Mouse (Mus musculus) CH12.LX (cell line): ENCODE measurements at regions not wholly inside any gene's neighbourhood (a gene's known extent, or its start where the extent isn't known, plus 50 kb on each side); places are given as distances from the start of the nearest gene placed in this dataset.

Experiments
- DNase-seq: peaks from one replicate; pipeline ENCODE4 v3.0.0-alpha.2; 2013; ENCODE audit errors: extremely low read depth
- H3K27ac ChIP-seq: 2 replicates; pipeline ENCODE4 v1.5.1; 2012; ENCODE audit warnings: low read depth, mild to moderate bottlenecking, control low read depth, moderate library complexity; ENCODE audit not compliant: insufficient read depth
- H3K27me3 ChIP-seq: replicated peaks from 2 replicates; pipeline ENCODE3; 2012; ENCODE audit warnings: inconsistent platforms
- H3K36me3 ChIP-seq, 2 experiments: replicated peaks in 1 of 2; 2 replicates each; pipeline versions ENCODE3 to v1.6.1; 2012; ENCODE audit warnings: inconsistent platforms in 1 of 2, low read length in 1 of 2, mild to moderate bottlenecking in 1 of 2, mixed read lengths in 1 of 2, moderate library complexity in 1 of 2; ENCODE audit not compliant: control insufficient read depth in 1 of 2, insufficient read depth in 1 of 2
- H3K4me1 ChIP-seq, 2 experiments: 2 replicates each; pipeline ENCODE4 v1.6.1; 2012; ENCODE audit warnings: inconsistent platforms in 1 of 2, moderate library complexity in 1 of 2; ENCODE audit not compliant: insufficient read depth in 2 of 2, control insufficient read depth in 1 of 2
- H3K4me2 ChIP-seq: 2 replicates; pipeline ENCODE4 v1.6.1; 2012; ENCODE audit warnings: low read depth, mild to moderate bottlenecking, control low read depth; ENCODE audit not compliant: poor library complexity, insufficient read depth, severe bottlenecking
- H3K4me3 ChIP-seq, 3 experiments: fragments of 150-350 bp in 1 of 3; sonication (generic) in 1 of 3; replicated peaks in 1 of 3; 2 replicates each; pipeline versions ENCODE3 to v1.5.1; 2011 to 2012; ENCODE audit warnings: low read depth in 2 of 3, low read length in 2 of 3, mild to moderate bottlenecking in 2 of 3, moderate library complexity in 2 of 3, control low read depth in 1 of 3, improper control_type of control experiment in 1 of 3, inconsistent platforms in 1 of 3, mixed read lengths in 1 of 3; ENCODE audit not compliant: poor library complexity in 1 of 3
- H3K79me2 ChIP-seq: replicated peaks from 2 replicates; pipeline ENCODE4 v1.6.1; 2012; ENCODE audit warnings: mild to moderate bottlenecking, moderate library complexity; ENCODE audit not compliant: control insufficient read depth, poor library complexity, insufficient read depth, severe bottlenecking; ENCODE audit errors: extremely low read depth
- H3K9ac ChIP-seq: 2 replicates; pipeline ENCODE4 v1.6.1; 2012; ENCODE audit warnings: low read depth, mild to moderate bottlenecking, control low read depth, moderate library complexity; ENCODE audit not compliant: insufficient read depth
- H3K9me3 ChIP-seq: replicated peaks from 2 replicates; pipeline ENCODE3; 2012; ENCODE audit warnings: low read length, inconsistent platforms, mixed read lengths
- CHD1 ChIP-seq: IDR thresholded peaks from 2 replicates; pipeline ENCODE4 v1.6.1; 2012; ENCODE audit warnings: low read depth, low read length, improper control_type of control experiment, inconsistent platforms
- CTCF ChIP-seq, 2 experiments: IDR thresholded peaks in 1 of 2; conservative IDR thresholded peaks in 1 of 2; 2 replicates each; pipeline ENCODE4 v1.5.1; 2011 to 2012; ENCODE audit warnings: low read depth in 2 of 2, low read length in 2 of 2, improper control_type of control experiment in 1 of 2, inconsistent platforms in 1 of 2, mild to moderate bottlenecking in 1 of 2, moderate library complexity in 1 of 2
- ELF1 ChIP-seq: IDR thresholded peaks from 2 replicates; pipeline ENCODE4 v1.6.1; 2014; ENCODE audit warnings: low read depth, mild to moderate bottlenecking, inconsistent platforms, low read length, improper control_type of control experiment
- EP300 ChIP-seq: IDR thresholded peaks from 2 replicates; pipeline ENCODE4 v1.6.1; 2011; ENCODE audit warnings: low read length, improper control_type of control experiment
- GABPA ChIP-seq: IDR thresholded peaks from 2 replicates; pipeline ENCODE4 v1.6.1; 2012; ENCODE audit warnings: low read depth, low read length, improper control_type of control experiment, inconsistent platforms; ENCODE audit not compliant: insufficient replicate concordance
- HCFC1 ChIP-seq: IDR thresholded peaks from 2 replicates; pipeline ENCODE4 v1.6.1; 2012; ENCODE audit warnings: low read depth, mild to moderate bottlenecking, inconsistent platforms, low read length, improper control_type of control experiment
- MAFK ChIP-seq: IDR thresholded peaks from 2 replicates; pipeline ENCODE4 v1.6.1; 2011; ENCODE audit warnings: low read length, improper control_type of control experiment; ENCODE audit not compliant: insufficient replicate concordance
- MAX ChIP-seq: IDR thresholded peaks from 2 replicates; pipeline ENCODE4 v1.6.1; 2011; ENCODE audit warnings: low read length, improper control_type of control experiment
- MEF2A ChIP-seq: IDR thresholded peaks from 2 replicates; pipeline ENCODE4 v1.6.1; 2014; ENCODE audit warnings: low read depth, mild to moderate bottlenecking, inconsistent platforms, low read length, improper control_type of control experiment, borderline replicate concordance
- MXI1 ChIP-seq: IDR thresholded peaks from 2 replicates; pipeline ENCODE4 v1.6.1; 2011; ENCODE audit warnings: mild to moderate bottlenecking, low read depth, low read length, improper control_type of control experiment
- NRF1 ChIP-seq: IDR thresholded peaks from 2 replicates; pipeline ENCODE4 v1.6.1; 2014; ENCODE audit warnings: low read depth, mild to moderate bottlenecking, inconsistent platforms, low read length, improper control_type of control experiment, moderate library complexity
- POLR2A ChIP-seq: IDR thresholded peaks from 2 replicates; pipeline ENCODE4 v1.6.1; 2011; ENCODE audit warnings: low read depth, mild to moderate bottlenecking, improper control_type of control experiment, low read length
- POLR2AphosphoS2 ChIP-seq: IDR thresholded peaks from 2 replicates; pipeline ENCODE4 v1.6.1; 2011; ENCODE audit warnings: low read depth, low read length, improper control_type of control experiment
- RAD21 ChIP-seq: IDR thresholded peaks from 2 replicates; pipeline ENCODE4 v1.6.1; 2011; ENCODE audit warnings: low read depth, mild to moderate bottlenecking, low read length, improper control_type of control experiment, moderate library complexity
- SIN3A ChIP-seq: IDR thresholded peaks from 2 replicates; pipeline ENCODE4 v1.6.1; 2012; ENCODE audit warnings: low read length, improper control_type of control experiment, inconsistent platforms
- SMC3 ChIP-seq: IDR thresholded peaks from 2 replicates; pipeline ENCODE4 v1.6.1; 2011; ENCODE audit warnings: low read depth, low read length, improper control_type of control experiment
- USF1 ChIP-seq: IDR thresholded peaks from 2 replicates; pipeline ENCODE4 v1.6.1; 2014; ENCODE audit warnings: low read depth, mild to moderate bottlenecking, inconsistent platforms, low read length, improper control_type of control experiment
- USF2 ChIP-seq: conservative IDR thresholded peaks from 2 replicates; pipeline ENCODE4 v1.6.1; 2011; ENCODE audit warnings: low read depth, low read length, improper control_type of control experiment
- ZC3H11A ChIP-seq: IDR thresholded peaks from 2 replicates; pipeline ENCODE4 v1.6.1; 2012; ENCODE audit warnings: low read depth, mild to moderate bottlenecking, inconsistent platforms, low read length, improper control_type of control experiment
- ZKSCAN1 ChIP-seq: IDR thresholded peaks from 2 replicates; pipeline ENCODE4 v1.6.1; 2012; ENCODE audit warnings: low read depth, inconsistent platforms, low read length, improper control_type of control experiment, borderline replicate concordance
- dilution Hi-C: fragments of 300-500 bp; cut with MboI; formaldehyde crosslinking; loops from 2 replicates; pipeline ENCODE4 v1.14.3; 2020; ENCODE audit warnings: low sequenced_read_pairs; ENCODE audit not compliant: extremely low pct_unique_long_range_greater_than_20kb, extremely low pct_ligation_motif_present
- in situ Hi-C: fragments of 300-500 bp; cut with MboI; formaldehyde crosslinking; loops from 3 replicates; pipeline ENCODE4 v1.14.3; 2019; ENCODE audit warnings: low sequenced_read_pairs, low pct_ligation_motif_present, low pct_unique_long_range_greater_than_20kb, mixed read lengths

GRCm38 (mm10) chr14:66495146-66495545 is 486.1 kb upstream of the Gulo start:
- dilution Hi-C loops: no loop called here
- H3K4me3 ChIP-seq: no peak overlapping the region
- H3K27me3 ChIP-seq: no peaks in the 10 kb centered on the region
- no peak for DNase-seq
- H3K9ac ChIP-seq: no peak overlapping the region
- H3K79me2 ChIP-seq: no peaks in the 10 kb centered on the region
- TF ChIP-seq MAFK (0 out of 2 replicates have a peak, but pooled peaks have one; percentile 29), CHD1 (no peak)
- no peak overlapping the region for H3K27ac ChIP-seq
- in situ Hi-C loops: no loop called here
- peaks cover 0 to 15% of the 10 kb centered on the region in 2 experiments; a peak in 2 of 4 replicates for H3K4me1 ChIP-seq
- H3K4me2 ChIP-seq: no peak overlapping the region
- no peaks in the 10 kb centered on the region for H3K9me3 ChIP-seq
- H3K36me3 ChIP-seq: no peaks in the 10 kb centered on the region

- no peaks in the 10 kb centered on the region for H3K36me3 ChIP-seq
- H3K79me2 ChIP-seq: no peaks in the 10 kb centered on the region
- H3K27me3 ChIP-seq: no peaks in the 10 kb centered on the region
- H3K4me1 ChIP-seq: peaks cover 0 to 15% of the 10 kb centered on the region in 2 experiments; a peak in 2 of 4 replicates
- no peak overlapping the region for H3K4me3 ChIP-seq
- in situ Hi-C loops: no loop called here
- no peak overlapping the region for H3K9ac ChIP-seq
- no peak overlapping the region for H3K27ac ChIP-seq
- peak; percentile 76 for DNase-seq
- H3K9me3 ChIP-seq: no peaks in the 10 kb centered on the region
- dilution Hi-C loops: no loop called here
- TF ChIP-seq SMC3 (no peak), CTCF (conservative IDR thresholded peaks at IDR 0.05 in 1 of 2, IDR thresholded peaks at IDR 0.05 in 1 of 2; ENCODE audit: low read depth in 2 of 2, low read length in 2 of 2) (no peak), POLR2A (no peak), MEF2A (no peak), POLR2AphosphoS2 (no peak), EP300 (no peak), RAD21 (no peak), USF2 (no peak), ZC3H11A (no peak), ELF1 (no peak), MAFK (no peak), MAX (no peak), SIN3A (no peak), CHD1 (no peak), HCFC1 (no peak), NRF1 (no peak), MXI1 (no peak), USF1 (no peak), GABPA (no peak), ZKSCAN1 (no peak)
- no peak overlapping the region for H3K4me2 ChIP-seq
Observed at GRCm38 (mm10) chr14:66494518-66494923, 485.5 kb upstream of the Gulo start.
